Mouse (Mus musculus) liver, postnatal 0 days (tissue): Measurements from ENCODE around the gene Krtap1-4. TPM values are rescaled to one million over a fixed set of nuclear protein-coding genes. Genes with fewer than 3 reads are reported as not detected.

Experiments
- ATAC-seq: fragments of 200-750 bp; cut with Nextera tagmentation; 2 replicates; pipeline ENCODE4 v1.8.0; 2017; ENCODE audit warnings: mild to moderate bottlenecking, moderate library complexity
- DNase-seq: peaks from one replicate; pipeline ENCODE4 v3.0.0-alpha.2; 2016
- H3K27ac ChIP-seq: fragments of 300-500 bp; sonication (generic); 2 replicates; pipeline ENCODE4 v1.5.1; 2014; ENCODE audit warnings: antibody characterized with exemption, moderate library complexity, mild to moderate bottlenecking, low read depth
- H3K27me3 ChIP-seq: fragments of 300-500 bp; sonication (generic); 2 replicates; pipeline ENCODE4 v1.6.1; 2014; ENCODE audit warnings: low read length, control low read depth, mixed read lengths; ENCODE audit not compliant: insufficient read depth
- H3K36me3 ChIP-seq: fragments of 300-500 bp; sonication (generic); replicated peaks from 2 replicates; pipeline ENCODE4 v1.6.1; 2014; ENCODE audit warnings: mild to moderate bottlenecking, control low read depth, low read length, moderate library complexity, mixed read lengths; ENCODE audit not compliant: insufficient read depth
- H3K4me1 ChIP-seq: fragments of 300-500 bp; sonication (generic); 2 replicates; pipeline ENCODE4 v1.6.1; 2014; ENCODE audit warnings: antibody characterized with exemption, mild to moderate bottlenecking, control low read depth; ENCODE audit not compliant: insufficient read depth
- H3K4me2 ChIP-seq: fragments of 300-500 bp; sonication (generic); 2 replicates; pipeline ENCODE4 v1.6.1; 2014; ENCODE audit warnings: low read depth, mild to moderate bottlenecking, low read length, moderate library complexity, mixed read lengths
- H3K4me3 ChIP-seq: fragments of 300-500 bp; sonication (generic); 2 replicates; pipeline ENCODE4 v1.5.1; 2014; ENCODE audit warnings: low read depth, low read length
- H3K9ac ChIP-seq: fragments of 300-500 bp; sonication (generic); replicated peaks from 2 replicates; pipeline ENCODE4 v1.6.1; 2014; ENCODE audit warnings: mild to moderate bottlenecking, moderate library complexity
- H3K9me3 ChIP-seq: fragments of 300-500 bp; sonication (generic); 2 replicates; pipeline ENCODE4 v1.6.1; 2016; ENCODE audit warnings: mild to moderate bottlenecking, control low read depth, low read length, mixed read lengths
- CTCF ChIP-seq: sonication (generic); IDR thresholded peaks from 2 replicates; pipeline ENCODE4 v1.5.1; 2016; ENCODE audit warnings: antibody characterized with exemption, low read depth
- EP300 ChIP-seq: IDR thresholded peaks from 2 replicates; pipeline ENCODE4 v1.6.1; 2016; ENCODE audit warnings: antibody characterized with exemption, low read depth, mild to moderate bottlenecking
- WGBS: fragments of 180-500 bp; shearing (Covaris S2); extraction: QIAGEN DNeasy Blood & Tissue Kit; methylation state at CpG from one replicate; pipeline ENCODE4 v1.1.7; 2014; ENCODE audit not compliant: insufficient replicate concordance; 5-methylcytosine and 5-hydroxymethylcytosine counted together
- polyA plus RNA-seq: library from polyadenylated mRNA; unstranded; fragments of >200 nt; fragmentation: Nextera tagmentation; extraction: Ambion mirVana; gene quantifications from 2 replicates; pipeline ENCODE4 v1.2.1, GENCODE M21; 2015

The Krtap1-4 gene
- polyA plus RNA-seq, 1 experiment from 2014 or later: not detected

GRCm38 (mm10) chr11:99557976-99558745 is 25.3 kb downstream of the Krtap1-4 start:
- no peak for ATAC-seq
- no peaks in the 10 kb centered on the region for H3K9me3 ChIP-seq
- H3K4me1 ChIP-seq: no peaks in the 10 kb centered on the region
- no peak for DNase-seq
- H3K36me3 ChIP-seq: no peaks in the 10 kb centered on the region
- 70% methylated on average over 3 of the region's 3 CpGs for WGBS
- H3K4me3 ChIP-seq: no peak overlapping the region
- TF ChIP-seq CTCF (no peak), EP300 (no peak)
- no peak overlapping the region for H3K4me2 ChIP-seq
- no peak overlapping the region for H3K27ac ChIP-seq
- H3K27me3 ChIP-seq: no peaks in the 10 kb centered on the region
- H3K9ac ChIP-seq: no peak overlapping the region

GRCm38 (mm10) chr11:99556753-99557152 is 26.7 kb downstream of the Krtap1-4 start, which contains the start of gene Krtap3-2:
Gene Krtap3-2, minus strand, starts transcription at chr11:99556853.
- Histone ChIP-seq H3K4me2 (no peak within 1 kb of the TSS), H3K9ac (no peak within 1 kb of the TSS), H3K4me3 (no peak within 1 kb of the TSS), H3K27ac (no peak within 1 kb of the TSS), H3K4me1 (no peaks in the 10 kb centered on the region), H3K27me3 (no peaks in the 10 kb centered on the region), H3K9me3 (no peaks in the 10 kb centered on the region), H3K36me3 (no peaks in the 10 kb centered on the region)
- no peak for DNase-seq
- TF ChIP-seq CTCF (no peak), EP300 (no peak)
- ATAC-seq: no peak
- WGBS: 71% methylated on average over 2 of the region's 2 CpGs

- ATAC-seq (no peak), DNase-seq (no peak)
- H3K9me3 ChIP-seq: no peaks in the 10 kb centered on the region
- TF ChIP-seq EP300: no peak
- TF ChIP-seq CTCF: no peak
- no peaks in the 10 kb centered on the region for H3K4me1 ChIP-seq
- H3K9ac ChIP-seq: no peak overlapping the region
- 64% methylated on average over 2 of the region's 2 CpGs for WGBS
- no peaks in the 10 kb centered on the region for H3K27me3 ChIP-seq
- H3K27ac ChIP-seq: no peak overlapping the region
- H3K4me3 ChIP-seq: no peak overlapping the region
- no peak overlapping the region for H3K4me2 ChIP-seq
- H3K36me3 ChIP-seq: no peaks in the 10 kb centered on the region
These were observed 27.3 kb downstream of the Krtap1-4 start for GRCm38 (mm10) chr11:99556195-99556594.

- Histone ChIP-seq H3K4me3 (no peak within 1 kb of the TSS), H3K27ac (no peak within 1 kb of the TSS), H3K27me3 (no peaks in the 10 kb centered on the region), H3K9ac (no peak within 1 kb of the TSS), H3K4me2 (no peak within 1 kb of the TSS), H3K4me1 (no peaks in the 10 kb centered on the region), H3K9me3 (no peaks in the 10 kb centered on the region), H3K36me3 (no peaks in the 10 kb centered on the region)
- TF ChIP-seq CTCF (no peak), EP300 (no peak)
- 48% methylated on average over 4 of the region's 4 CpGs for WGBS
- no peak for ATAC-seq
- DNase-seq: no peak
These were observed 32.7 kb downstream of the Krtap1-4 start, which contains the start of gene Krtap3-3 for GRCm38 (mm10) chr11:99550765-99551164. Gene Krtap3-3, minus strand, starts transcription at chr11:99550865.

GRCm38 (mm10) chr11:99547892-99548291 is 35.6 kb downstream of the Krtap1-4 start:
- no peaks in the 10 kb centered on the region for H3K27me3 ChIP-seq
- TF ChIP-seq CTCF (no peak), EP300 (no peak)
- H3K4me2 ChIP-seq: no peak overlapping the region
- H3K9ac ChIP-seq: no peak overlapping the region
- ATAC-seq (no peak), DNase-seq (no peak)
- H3K4me1 ChIP-seq: no peaks in the 10 kb centered on the region
- no peaks in the 10 kb centered on the region for H3K36me3 ChIP-seq
- no peak overlapping the region for H3K27ac ChIP-seq
- H3K4me3 ChIP-seq: no peak overlapping the region
- H3K9me3 ChIP-seq: no peaks in the 10 kb centered on the region

- no peaks in the 10 kb centered on the region for H3K4me1 ChIP-seq
- H3K4me3 ChIP-seq: no peak overlapping the region
- ATAC-seq: no peak
- TF ChIP-seq EP300 (no peak), CTCF (no peak)
- H3K9ac ChIP-seq: no peak overlapping the region
- WGBS: 74% methylated on average over 9 of the region's 9 CpGs
- H3K4me2 ChIP-seq: no peak overlapping the region
- H3K27me3 ChIP-seq: no peaks in the 10 kb centered on the region
- H3K9me3 ChIP-seq: no peaks in the 10 kb centered on the region
- DNase-seq: no peak
- H3K36me3 ChIP-seq: no peaks in the 10 kb centered on the region
- H3K27ac ChIP-seq: no peak overlapping the region
These were observed 43.7 kb downstream of the Krtap1-4 start for GRCm38 (mm10) chr11:99539721-99540120.

Other genes with a start within 250 kb of the Krtap1-4 start
- gene Krt26, start 245.7 kb downstream of the Krtap1-4 start, polyA plus RNA-seq: not detected in 2 replicates
- not detected in 2 replicates for gene Krt27, start 232.6 kb downstream of the Krtap1-4 start, polyA plus RNA-seq
- gene Krt28, start 208.8 kb downstream of the Krtap1-4 start, polyA plus RNA-seq: not detected in 2 replicates
- gene Krt10, start 194.3 kb downstream of the Krtap1-4 start, polyA plus RNA-seq: 6.3 and 7.0 TPM in 2 replicates
- gene Krt12, start 161.4 kb downstream of the Krtap1-4 start, polyA plus RNA-seq: not detected in 2 replicates
- 13.3 and 14.5 TPM in 2 replicates for gene Krt20, start 145.5 kb downstream of the Krtap1-4 start, polyA plus RNA-seq
- gene Krt23, start 90.5 kb downstream of the Krtap1-4 start, polyA plus RNA-seq: 15.7 and 16.5 TPM in 2 replicates
- not detected in 2 replicates for gene Krt39, start 62.3 kb downstream of the Krtap1-4 start, polyA plus RNA-seq
- gene Krt40, start 40.5 kb downstream of the Krtap1-4 start, polyA plus RNA-seq: not detected in 2 replicates
- gene Krtap3-3, start 32.8 kb downstream of the Krtap1-4 start, polyA plus RNA-seq: not detected in 2 replicates
- gene Krtap3-2, start 26.8 kb downstream of the Krtap1-4 start, polyA plus RNA-seq: not detected in 2 replicates
- not detected in 2 replicates for gene Gm11939, start 24.2 kb downstream of the Krtap1-4 start, polyA plus RNA-seq
- not detected in 2 replicates for gene Krtap3-1, start 17.0 kb downstream of the Krtap1-4 start, polyA plus RNA-seq
- gene Krtap1-5, start 2.6 kb downstream of the Krtap1-4 start, polyA plus RNA-seq: not detected in 2 replicates
- not detected in 2 replicates for gene Krtap1-3, start 7.7 kb upstream of the Krtap1-4 start, polyA plus RNA-seq
- gene Krtap9-3, start 14.5 kb upstream of the Krtap1-4 start, polyA plus RNA-seq: not detected in 2 replicates
- not detected in 2 replicates for gene Gm11938, start 19.7 kb upstream of the Krtap1-4 start, polyA plus RNA-seq
- gene Gm11937, start 26.5 kb upstream of the Krtap1-4 start, polyA plus RNA-seq: not detected in 2 replicates
- gene Krtap2-4, start 31.2 kb upstream of the Krtap1-4 start, polyA plus RNA-seq: not detected in 2 replicates
- gene Gm11562, start 36.8 kb upstream of the Krtap1-4 start, polyA plus RNA-seq: not detected in 2 replicates
- not detected in 2 replicates for gene Krtap4-1, start 44.6 kb upstream of the Krtap1-4 start, polyA plus RNA-seq
- gene Krtap4-2, start 51.4 kb upstream of the Krtap1-4 start, polyA plus RNA-seq: not detected in 2 replicates
- not detected in 2 replicates for gene Krtap4-7, start 60.4 kb upstream of the Krtap1-4 start, polyA plus RNA-seq
- gene Gm11555, start 66.6 kb upstream of the Krtap1-4 start, polyA plus RNA-seq: not detected in 2 replicates
- gene Gm11563, start 75.3 kb upstream of the Krtap1-4 start, polyA plus RNA-seq: not detected in 2 replicates
- not detected in 2 replicates for gene Krtap4-6, start 82.3 kb upstream of the Krtap1-4 start, polyA plus RNA-seq
- not detected in 2 replicates for gene Gm14190, start 107.1 kb upstream of the Krtap1-4 start, polyA plus RNA-seq
- gene Gm14180, start 150.6 kb upstream of the Krtap1-4 start, polyA plus RNA-seq: not detected in 2 replicates
- not detected in 2 replicates for gene Gm11595, start 189.3 kb upstream of the Krtap1-4 start, polyA plus RNA-seq
- not detected in 2 replicates for gene Krtap4-8, start 197.1 kb upstream of the Krtap1-4 start, polyA plus RNA-seq
- not detected in 2 replicates for gene Krtap4-9, start 201.5 kb upstream of the Krtap1-4 start, polyA plus RNA-seq
- not detected in 2 replicates for gene Gm11596, start 209.8 kb upstream of the Krtap1-4 start, polyA plus RNA-seq
- not detected in 2 replicates for gene Gm11569, start 215.3 kb upstream of the Krtap1-4 start, polyA plus RNA-seq
- gene Gm11554, start 220.8 kb upstream of the Krtap1-4 start, polyA plus RNA-seq: not detected in 2 replicates
- not detected in 2 replicates for gene Krtap4-13, start 226.2 kb upstream of the Krtap1-4 start, polyA plus RNA-seq
- gene Gm11564, start 232.0 kb upstream of the Krtap1-4 start, polyA plus RNA-seq: not detected in 2 replicates